Mouse (Mus musculus) liver, postnatal 0 days (tissue): ENCODE measurements around the gene Dnm3.

ENCODE experiments used
- CTCF ChIP-seq: sonication (generic); IDR thresholded peaks from 2 replicates; pipeline ENCODE4 v1.5.1; 2016; ENCODE audit warnings: antibody characterized with exemption, low read depth
- EP300 ChIP-seq: IDR thresholded peaks from 2 replicates; pipeline ENCODE4 v1.6.1; 2016; ENCODE audit warnings: antibody characterized with exemption, low read depth, mild to moderate bottlenecking

GRCm38 (mm10) chr1:162458711-162459110, 19.1 kb downstream of the Dnm3 start:
- TF ChIP-seq CTCF, result no peak
- no peak for TF ChIP-seq EP300
